Mouse (Mus musculus) bone marrow macrophage, adult 2 months (primary cell): ENCODE data around the gene Fhl1. TPM values are rescaled to one million over a fixed set of nuclear protein-coding genes. Genes with fewer than 3 reads are reported as not detected.

Experiments
- H3K27ac ChIP-seq: 2 replicates; pipeline ENCODE4 v1.5.1; 2012; ENCODE audit warnings: low read depth, low read length; ENCODE audit not compliant: insufficient read depth
- H3K4me1 ChIP-seq: 2 replicates; pipeline ENCODE4 v1.6.1; 2012; ENCODE audit warnings: low read length; ENCODE audit not compliant: control insufficient read depth, insufficient read depth
- H3K4me3 ChIP-seq: 2 replicates; pipeline ENCODE4 v1.5.1; 2012; ENCODE audit warnings: mild to moderate bottlenecking, low read length, moderate library complexity; ENCODE audit not compliant: insufficient read depth
- CTCF ChIP-seq: IDR thresholded peaks from 2 replicates; pipeline ENCODE4 v1.5.1; 2012; ENCODE audit warnings: low read depth, mild to moderate bottlenecking, low read length, moderate library complexity
- POLR2A ChIP-seq: IDR thresholded peaks from 2 replicates; pipeline ENCODE4 v1.6.1; 2012; ENCODE audit warnings: mild to moderate bottlenecking, low read depth, low read length, borderline replicate concordance
- polyA plus RNA-seq: library from polyadenylated mRNA; stranded (reverse); fragments of >200 nt; gene quantifications from 2 replicates; pipeline ENCODE4 v1.2.4, GENCODE M21; 2012; ENCODE audit not compliant: missing spikeins, insufficient read depth, insufficient read length

Fhl1 gene
- polyA plus RNA-seq, 1 experiment = 0.51 TPM

- no peak overlapping the region for H3K27ac ChIP-seq
- H3K4me1 ChIP-seq = no peaks in the 10 kb centered on the region
- TF ChIP-seq CTCF (no peak), POLR2A (no peak)
- H3K4me3 ChIP-seq = no peak overlapping the region
Measured at GRCm38 (mm10) chrX:56708592-56709370, 22.8 kb upstream of the Fhl1 start.

DNA sequence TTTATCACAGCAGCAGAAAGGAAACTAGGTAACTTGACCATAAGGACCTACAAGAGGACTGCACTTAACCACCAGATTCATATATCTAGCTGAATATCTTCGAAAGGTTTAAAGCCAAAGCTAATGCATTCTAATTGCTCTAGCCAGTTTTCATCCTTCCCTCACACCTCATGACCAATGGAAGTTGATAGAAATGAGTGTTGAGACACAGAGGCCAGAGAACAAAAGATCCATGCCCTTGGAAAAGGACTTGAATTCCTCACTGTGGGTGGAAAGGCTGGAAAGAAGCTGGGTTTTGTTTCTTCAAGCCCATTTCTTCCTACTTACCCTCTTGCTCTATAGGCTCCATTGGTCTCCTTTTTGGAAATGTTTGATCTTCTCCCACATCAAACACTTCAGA lies 21.1 kb upstream of the Fhl1 start:
- Histone ChIP-seq H3K4me1 (no peaks in the 10 kb centered on the region), H3K27ac (no peak overlapping the region), H3K4me3 (no peak overlapping the region)
- TF ChIP-seq POLR2A (no peak), CTCF (no peak)

DNA sequence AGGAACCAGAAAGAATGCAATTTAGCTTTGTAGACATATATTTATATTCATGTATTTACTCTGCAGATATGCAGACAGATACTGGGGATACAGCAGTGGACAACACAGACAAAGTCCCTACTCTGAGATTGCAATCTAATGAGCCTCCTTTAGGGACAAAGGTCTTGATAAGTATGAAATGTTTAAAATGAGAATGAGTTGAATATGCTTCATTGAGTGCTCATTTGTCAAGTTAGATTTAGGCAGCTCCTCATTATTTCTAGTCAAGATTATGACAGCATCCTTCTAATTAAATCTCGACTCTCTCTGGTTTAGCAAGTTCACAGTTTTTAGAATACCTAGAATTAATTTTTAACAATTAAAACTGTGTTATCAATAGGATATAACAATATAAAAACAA lies 18.9 kb upstream of the Fhl1 start:
- no peak overlapping the region for H3K27ac ChIP-seq
- H3K4me1 ChIP-seq = no peaks in the 10 kb centered on the region
- no peak overlapping the region for H3K4me3 ChIP-seq
- TF ChIP-seq CTCF = no peak
- no peak for TF ChIP-seq POLR2A

- TF ChIP-seq CTCF = no peak
- no peak for TF ChIP-seq POLR2A
- no peak overlapping the region for H3K27ac ChIP-seq
- H3K4me3 ChIP-seq = no peak overlapping the region
- no peaks in the 10 kb centered on the region for H3K4me1 ChIP-seq
Measured at GRCm38 (mm10) chrX:56722559-56722958, 9.0 kb upstream of the Fhl1 start.

- TF ChIP-seq POLR2A = no peak
- TF ChIP-seq CTCF = no peak
- Histone ChIP-seq H3K4me3 (no peak overlapping the region), H3K27ac (no peak overlapping the region), H3K4me1 (no peaks in the 10 kb centered on the region)
Measured at GRCm38 (mm10) chrX:56728507-56728906, 3.1 kb upstream of the Fhl1 start.

DNA sequence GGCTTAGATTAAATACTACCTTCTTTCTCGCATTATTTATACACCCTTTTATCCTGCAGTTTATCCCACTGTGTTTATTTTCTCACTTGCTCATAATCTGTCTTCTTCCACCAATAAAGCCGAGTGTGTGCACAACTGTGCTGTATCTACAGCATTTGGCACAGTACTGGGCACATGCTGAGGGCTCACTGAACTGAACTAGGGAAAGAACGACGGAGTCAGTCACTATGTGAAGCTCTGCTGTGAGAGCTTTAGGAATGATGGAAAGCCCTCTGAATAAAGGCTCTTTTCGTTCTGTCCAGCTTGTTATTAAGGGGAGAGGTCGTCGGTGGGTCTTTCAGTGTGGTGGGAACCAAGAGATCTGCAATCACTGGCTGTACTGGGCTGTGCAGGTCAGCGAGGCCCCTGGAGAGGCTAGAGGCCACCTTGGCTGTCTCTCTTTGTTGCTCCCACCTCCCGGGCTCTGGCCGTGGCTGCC lies 720 bp upstream of the Fhl1 start:
- TF ChIP-seq CTCF (no peak), POLR2A (no peak)
- no peak overlapping the region for H3K27ac ChIP-seq
- H3K4me1 ChIP-seq = no peaks in the 10 kb centered on the region
- H3K4me3 ChIP-seq = no peak overlapping the region; the same call in 1 of the 2 replicates

GRCm38 (mm10) chrX:56732401-56732800 lies 814 bp downstream of the Fhl1 start:
- no peaks in the 10 kb centered on the region for H3K4me1 ChIP-seq
- no peak overlapping the region for H3K27ac ChIP-seq
- no peak overlapping the region for H3K4me3 ChIP-seq
- TF ChIP-seq CTCF = no peak
- TF ChIP-seq POLR2A = no peak

DNA sequence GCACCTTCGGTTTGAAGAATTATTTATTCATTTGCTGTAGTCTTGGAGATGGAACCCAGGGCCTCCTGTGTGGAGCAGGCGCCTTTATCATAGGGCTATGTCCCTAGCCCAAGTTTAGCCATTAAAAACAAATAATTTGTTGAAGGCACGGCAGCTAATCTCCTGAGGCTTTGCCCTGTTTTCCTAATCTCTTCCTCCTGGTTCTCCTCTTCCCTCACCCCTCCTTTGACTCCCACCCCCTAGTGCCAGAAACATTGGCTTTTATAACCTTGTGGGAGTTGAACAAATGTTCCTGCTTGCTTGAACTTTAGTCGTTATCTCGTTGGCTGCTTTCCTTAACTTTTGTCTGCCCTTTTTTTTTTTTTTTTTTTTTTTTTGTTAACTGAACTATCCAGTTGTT lies 2.8 kb downstream of the Fhl1 start:
- H3K4me1 ChIP-seq = no peaks in the 10 kb centered on the region
- TF ChIP-seq POLR2A = no peak
- no peak for TF ChIP-seq CTCF
- no peak overlapping the region for H3K27ac ChIP-seq
- H3K4me3 ChIP-seq = no peak overlapping the region

DNA sequence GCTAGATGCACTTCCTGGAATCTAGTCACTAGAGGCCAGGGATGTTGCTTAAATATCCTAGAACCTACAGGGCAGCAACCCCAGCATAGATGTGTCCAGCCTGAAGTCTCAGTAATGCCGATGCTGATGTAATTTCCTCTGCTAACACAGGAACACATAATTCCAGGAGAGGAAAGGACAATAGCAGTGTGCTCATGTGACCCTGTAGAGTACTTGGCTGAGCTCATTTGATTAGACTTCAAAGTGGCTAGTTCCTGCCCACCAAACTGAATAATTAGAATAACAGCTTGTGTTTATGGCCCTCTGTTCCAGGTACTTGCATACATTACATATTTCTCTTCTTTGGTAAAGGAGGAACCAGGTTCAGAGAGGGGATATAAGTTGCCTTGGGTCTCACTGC lies 4.6 kb downstream of the Fhl1 start:
- H3K4me3 ChIP-seq = no peak overlapping the region
- H3K27ac ChIP-seq = no peak overlapping the region
- TF ChIP-seq CTCF = no peak
- no peak for TF ChIP-seq POLR2A
- no peaks in the 10 kb centered on the region for H3K4me1 ChIP-seq

- Histone ChIP-seq H3K4me1 (no peaks in the 10 kb centered on the region), H3K27ac (no peak overlapping the region), H3K4me3 (no peak overlapping the region)
- no peak for TF ChIP-seq POLR2A
- no peak for TF ChIP-seq CTCF
Measured at GRCm38 (mm10) chrX:56737848-56738554, 6.4 kb downstream of the Fhl1 start.
